Mouse (Mus musculus): ENCODE measurements around the gene Foxd1. TPM values are rescaled to one million over a fixed set of nuclear protein-coding genes. Genes with fewer than 3 reads are reported as not detected.

Foxd1 gene
- total RNA-seq, 2 experiments from 2014 or later, result 0.69 to 1.2 TPM

DNA sequence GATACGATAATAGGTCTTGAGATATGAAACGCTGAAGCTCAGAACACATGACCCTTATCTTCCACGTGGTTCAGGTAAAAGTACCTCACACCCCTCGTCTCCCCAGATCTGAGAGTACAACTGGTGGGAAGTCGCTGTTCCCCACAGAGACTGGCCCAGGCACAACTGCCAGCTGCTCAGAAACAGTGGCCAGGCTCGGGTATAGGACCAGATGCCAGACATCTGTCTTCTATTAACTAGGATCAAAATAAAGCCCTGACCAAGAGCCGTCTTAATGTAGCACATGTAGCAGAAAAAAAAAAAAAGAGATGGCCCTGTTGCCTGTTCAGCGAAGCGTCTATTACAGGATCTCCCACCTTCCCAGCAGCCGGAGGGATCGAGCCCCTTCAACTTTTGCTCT lies 29.0 kb upstream of the Foxd1 start:
- TF ChIP-seq CTCF (conservative IDR thresholded peaks at IDR 0.05), result no peak
- no peak overlapping the region for H3K27ac ChIP-seq

DNA sequence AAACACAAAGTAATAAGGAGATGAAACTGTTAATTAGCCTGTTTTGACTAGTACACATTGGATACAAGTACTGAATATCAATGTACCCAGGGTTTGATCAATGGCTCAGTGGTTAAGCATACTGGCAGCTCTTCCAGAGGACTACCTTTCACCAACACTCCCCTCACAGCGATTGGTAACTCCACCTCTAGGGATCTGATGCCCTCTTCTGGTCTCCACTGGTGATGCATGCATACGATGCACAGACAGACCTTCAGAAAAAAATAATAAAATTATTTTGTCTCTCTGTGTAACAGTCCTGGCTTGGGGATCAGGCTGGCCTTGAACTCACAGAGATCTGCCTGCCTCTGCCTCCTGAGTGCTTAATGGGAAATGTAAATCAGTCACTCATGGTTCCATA lies 21.9 kb upstream of the Foxd1 start:
- TF ChIP-seq CTCF (conservative IDR thresholded peaks at IDR 0.05), result peak; percentile 77
- H3K27ac ChIP-seq, result no peak overlapping the region
- DNase-seq (ENCODE audit: low spot score in 2 of 2), result peak in 1 of 2 experiments; percentile 55
- H3K4me3 ChIP-seq, result no peak overlapping the region

More for the DNA sequence above, 29.0 kb upstream of the Foxd1 start:
- no peak for DNase-seq (ENCODE audit: low spot score in 2 of 2)
- H3K4me3 ChIP-seq, result no peak overlapping the region

DNA sequence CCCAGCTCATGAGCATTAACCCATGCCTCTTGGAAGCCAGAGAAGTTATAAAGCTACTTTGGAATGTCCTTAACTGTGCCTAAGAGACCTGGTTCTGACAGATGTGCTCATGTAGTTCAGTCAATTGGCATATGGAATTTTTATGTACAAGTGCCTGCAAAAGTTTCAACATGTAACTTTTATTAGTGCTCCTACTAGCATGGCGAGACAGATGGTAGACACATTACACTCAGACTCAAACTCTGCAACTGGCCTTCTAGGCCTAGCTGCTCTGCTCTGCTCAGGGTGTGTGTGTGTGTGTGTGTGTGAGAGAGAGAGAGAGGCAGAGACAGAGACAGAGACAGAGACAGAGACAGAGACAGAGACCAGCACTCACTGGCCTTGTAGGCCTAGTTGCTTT lies 17.8 kb upstream of the Foxd1 start:
- no peak for DNase-seq (ENCODE audit: low spot score in 2 of 2)
- TF ChIP-seq CTCF (conservative IDR thresholded peaks at IDR 0.05), result no peak
- H3K27ac ChIP-seq, result no peak overlapping the region
- H3K4me3 ChIP-seq, result no peak overlapping the region

DNA sequence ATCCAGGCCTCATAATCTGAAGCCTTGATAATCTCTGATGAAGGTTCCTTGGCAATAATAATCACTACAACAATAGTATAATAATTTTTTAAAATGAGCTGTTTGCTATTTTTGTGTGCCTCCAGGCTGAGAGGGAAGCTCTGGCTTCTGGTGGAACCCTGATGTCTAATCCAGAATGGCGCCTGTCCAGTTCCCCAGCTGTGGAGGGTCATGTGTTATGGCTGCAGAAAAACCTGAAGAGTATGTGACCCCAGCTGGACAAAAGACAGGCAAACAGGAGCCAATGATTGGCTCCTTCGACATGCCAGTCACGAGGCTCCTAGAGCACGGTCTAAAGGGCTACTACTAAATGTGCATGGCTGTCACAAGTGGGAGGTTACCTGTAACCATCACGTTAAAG lies 13.5 kb upstream of the Foxd1 start:
- no peak for TF ChIP-seq CTCF (conservative IDR thresholded peaks at IDR 0.05)

DNA sequence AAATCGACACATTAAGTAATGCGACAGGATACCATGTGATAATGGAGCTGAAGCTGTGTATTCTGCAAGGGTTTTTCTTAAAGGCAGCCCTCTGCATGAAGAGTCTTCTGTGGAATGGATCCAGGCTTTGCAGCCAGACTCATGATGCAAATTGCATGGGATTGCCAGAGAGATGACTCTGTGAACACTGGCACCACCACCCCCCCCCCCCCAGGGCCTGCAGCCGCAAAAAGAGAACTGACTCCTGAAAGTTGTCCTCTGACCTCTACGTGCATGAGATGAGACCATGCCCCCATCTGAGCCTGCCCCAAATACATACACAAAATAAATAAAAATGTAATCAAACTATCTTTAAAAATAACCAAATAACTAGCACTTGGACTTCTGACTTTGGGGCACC lies 4.6 kb upstream of the Foxd1 start:
- Histone ChIP-seq H3K4me3 (no peak overlapping the region), H3K27ac (no peak overlapping the region)
- TF ChIP-seq CTCF (conservative IDR thresholded peaks at IDR 0.05), result no peak
- DNase-seq (ENCODE audit: low spot score in 2 of 2), result no peak

More for the DNA sequence above, 13.5 kb upstream of the Foxd1 start:
- Histone ChIP-seq H3K4me3 (no peak overlapping the region), H3K27ac (no peak overlapping the region)
- no peak for DNase-seq (ENCODE audit: low spot score in 2 of 2)

DNA sequence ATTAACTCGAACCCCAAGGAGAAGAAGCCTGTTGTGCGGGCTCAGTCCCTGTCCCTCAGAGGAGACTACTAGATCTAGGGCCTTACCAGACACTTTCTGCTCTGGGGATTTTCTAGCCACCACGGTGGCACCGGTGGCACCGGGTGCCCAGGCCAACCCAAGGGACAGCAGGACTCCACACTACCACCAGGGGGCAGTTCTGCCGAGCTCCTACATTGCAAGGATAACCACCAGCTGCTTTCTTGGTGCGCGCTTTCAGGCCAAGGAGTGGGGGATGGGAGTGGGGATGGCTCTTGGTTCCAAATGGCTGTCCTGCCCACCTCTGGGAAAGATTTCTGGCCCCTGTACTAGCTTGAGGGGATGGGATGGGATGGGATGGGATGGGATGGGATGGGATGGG lies 2.5 kb upstream of the Foxd1 start:
- Histone ChIP-seq H3K27ac (no peak overlapping the region), H3K4me3 (no peak overlapping the region)
- DNase-seq (ENCODE audit: low spot score in 2 of 2), result no peak
- peak; percentile 64 for TF ChIP-seq CTCF (conservative IDR thresholded peaks at IDR 0.05)

DNA sequence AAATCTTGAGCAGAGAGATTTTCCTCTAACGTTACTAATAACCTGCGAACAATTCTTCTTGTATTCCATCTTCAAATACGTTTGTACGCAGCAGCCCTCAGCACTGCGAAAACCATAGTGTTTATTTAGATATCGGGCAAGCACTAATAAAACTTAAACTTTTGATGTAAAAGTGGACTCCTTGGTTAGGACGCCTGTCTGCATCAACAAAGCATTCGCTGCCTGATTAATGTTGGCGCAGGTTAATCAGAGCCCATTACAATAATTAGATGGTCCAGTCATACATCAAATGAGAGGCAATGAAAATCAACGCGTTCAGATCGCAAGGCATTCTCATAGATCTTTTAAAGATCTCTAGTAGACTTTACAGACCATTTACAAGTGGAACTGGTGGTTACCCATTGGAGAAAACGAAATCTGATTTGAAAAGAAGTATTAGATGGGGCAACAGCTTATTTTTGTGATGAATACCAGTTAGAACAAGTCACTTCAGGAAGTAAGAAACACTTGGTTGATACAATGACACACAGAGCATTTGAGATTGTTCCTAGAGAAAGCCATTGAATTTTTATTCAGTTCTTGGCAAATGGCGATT lies 1.6 kb upstream of the Foxd1 start:
- H3K4me3 ChIP-seq, result no peak overlapping the region
- TF ChIP-seq CTCF (conservative IDR thresholded peaks at IDR 0.05), result no peak
- H3K27ac ChIP-seq, result no peak overlapping the region
- DNase-seq (ENCODE audit: low spot score in 2 of 2), result no peak

DNA sequence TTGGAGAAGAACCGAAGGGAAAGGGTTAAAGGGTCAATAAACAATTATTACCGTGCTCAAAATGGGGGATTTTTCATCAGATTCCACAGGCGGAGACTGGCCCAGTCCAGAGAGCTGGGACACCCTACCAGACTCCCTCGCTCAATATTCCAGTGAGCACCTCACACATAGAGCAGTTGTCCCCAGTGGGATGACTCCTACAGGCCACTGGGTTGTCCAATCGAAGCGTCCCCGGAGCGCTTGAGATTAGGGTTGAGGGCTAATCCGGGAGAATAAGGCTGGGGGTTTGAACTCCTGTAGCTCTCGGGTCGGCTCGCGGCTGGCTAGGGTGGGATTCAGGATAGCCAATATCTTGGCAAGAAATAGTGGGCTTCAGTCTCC lies 343 bp upstream of the Foxd1 start:
- TF ChIP-seq CTCF (conservative IDR thresholded peaks at IDR 0.05), result no peak
- no peak for DNase-seq (ENCODE audit: low spot score in 2 of 2)
- H3K4me3 ChIP-seq, result peak overlapping the region; percentile 35; the same call in 1 of the 2 replicates
- no peak overlapping the region for H3K27ac ChIP-seq

DNA sequence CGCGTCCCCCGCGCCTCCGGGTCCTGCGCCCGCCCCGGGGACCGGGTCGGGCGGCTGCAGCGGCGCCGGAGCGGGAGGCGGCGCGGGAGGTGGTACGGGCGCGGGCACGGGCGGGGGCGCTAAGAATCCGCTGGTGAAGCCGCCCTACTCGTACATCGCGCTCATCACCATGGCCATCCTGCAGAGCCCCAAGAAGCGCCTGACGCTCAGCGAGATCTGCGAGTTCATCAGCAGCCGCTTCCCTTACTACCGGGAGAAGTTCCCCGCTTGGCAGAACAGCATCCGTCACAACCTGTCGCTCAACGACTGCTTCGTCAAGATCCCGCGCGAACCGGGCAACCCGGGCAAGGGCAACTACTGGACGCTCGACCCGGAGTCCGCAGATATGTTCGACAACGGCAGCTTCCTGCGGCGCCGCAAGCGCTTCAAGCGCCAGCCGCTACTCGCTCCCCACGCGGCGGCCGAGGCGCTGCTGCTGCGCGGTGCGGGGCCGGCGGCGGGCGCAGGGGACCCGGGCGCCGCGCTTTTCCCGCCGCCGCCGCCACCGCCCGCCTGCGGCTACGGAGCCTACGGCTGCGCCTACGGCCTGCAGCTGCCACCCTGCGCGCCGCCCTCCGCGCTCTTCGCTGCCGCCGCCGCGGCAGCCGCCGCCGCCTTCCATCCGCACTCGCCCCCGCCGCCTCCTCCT lies 973 bp downstream of the Foxd1 start:
- no peak for DNase-seq (ENCODE audit: low spot score in 2 of 2)

DNA sequence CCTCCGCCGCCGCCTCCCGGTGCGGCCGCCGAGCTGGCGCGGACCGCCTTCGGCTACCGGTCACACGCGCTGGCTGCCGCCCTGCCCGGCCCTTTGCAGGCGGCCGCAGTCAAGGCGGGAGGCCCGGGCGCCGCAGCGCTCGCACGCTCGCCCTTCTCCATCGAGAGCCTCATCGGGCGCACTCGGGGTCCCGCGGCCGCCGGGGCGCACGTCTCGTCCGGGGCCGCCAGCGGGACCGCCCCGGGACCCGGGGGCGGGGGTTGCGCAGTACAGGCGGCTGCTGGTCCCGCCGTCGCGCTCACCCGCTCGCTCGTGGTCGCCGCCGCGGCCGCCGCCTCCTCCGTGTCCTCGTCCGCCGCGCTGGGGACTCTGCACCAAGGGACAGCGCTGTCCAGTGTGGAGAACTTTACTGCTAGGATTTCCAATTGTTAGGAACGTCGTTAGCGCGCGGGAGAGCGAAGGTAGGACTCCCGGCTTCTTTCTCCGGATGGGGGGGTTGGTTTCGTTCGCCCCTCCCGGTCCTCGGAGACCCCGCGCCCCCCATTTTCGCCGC lies 1.6 kb downstream of the Foxd1 start:
- H3K27ac ChIP-seq, result no peak overlapping the region
- TF ChIP-seq CTCF (conservative IDR thresholded peaks at IDR 0.05), result no peak
- H3K4me3 ChIP-seq, result no peak overlapping the region; the same call in 1 of the 2 replicates
- no peak for DNase-seq (ENCODE audit: low spot score in 2 of 2)

More for the DNA sequence above, 973 bp downstream of the Foxd1 start:
- peak overlapping the region; percentile 27; the same call in 1 of the 2 replicates for H3K4me3 ChIP-seq
- H3K27ac ChIP-seq, result no peak overlapping the region
- no peak for TF ChIP-seq CTCF (conservative IDR thresholded peaks at IDR 0.05)

DNA sequence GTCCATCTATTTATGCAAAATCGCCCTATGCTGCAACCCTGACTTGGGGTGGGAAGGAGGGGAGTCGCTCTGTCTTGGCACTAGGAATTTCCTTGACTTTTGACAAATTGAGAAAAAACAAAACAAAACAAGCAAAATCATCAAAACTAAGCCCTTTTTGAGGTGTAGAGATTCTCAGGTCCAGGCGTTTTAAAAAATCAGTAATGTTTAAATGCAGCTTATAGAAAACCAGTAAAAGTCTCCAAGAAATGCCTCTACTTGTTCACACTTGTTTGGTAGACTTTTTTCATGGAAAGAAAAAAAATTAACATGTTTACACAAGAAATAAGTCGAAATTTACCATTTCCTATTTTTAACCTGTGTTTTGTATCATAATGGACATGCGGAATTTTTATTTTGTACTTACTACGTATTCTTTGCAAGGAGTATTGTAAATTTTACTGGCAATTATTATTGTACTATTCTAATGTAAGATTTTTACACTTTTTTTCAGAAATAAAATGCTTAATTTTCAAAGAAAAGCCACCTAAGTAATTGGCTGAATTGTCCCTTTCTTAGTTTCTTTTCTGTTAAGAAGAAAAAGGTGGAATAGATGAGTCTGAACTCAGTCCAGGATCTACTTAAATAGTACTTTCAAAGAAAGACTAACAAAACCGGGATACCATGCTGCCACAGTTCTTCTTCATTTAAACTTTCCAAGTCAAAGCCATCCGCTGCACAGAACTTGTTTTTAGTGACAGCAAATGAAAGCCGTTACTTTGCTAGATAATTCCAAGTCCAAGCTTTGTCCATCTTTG lies 2.3 kb downstream of the Foxd1 start:
- no peak for DNase-seq (ENCODE audit: low spot score in 2 of 2)
- H3K4me3 ChIP-seq, result no peak overlapping the region; the same call in 1 of the 2 replicates
- H3K27ac ChIP-seq, result no peak overlapping the region
- TF ChIP-seq CTCF (conservative IDR thresholded peaks at IDR 0.05), result no peak

DNA sequence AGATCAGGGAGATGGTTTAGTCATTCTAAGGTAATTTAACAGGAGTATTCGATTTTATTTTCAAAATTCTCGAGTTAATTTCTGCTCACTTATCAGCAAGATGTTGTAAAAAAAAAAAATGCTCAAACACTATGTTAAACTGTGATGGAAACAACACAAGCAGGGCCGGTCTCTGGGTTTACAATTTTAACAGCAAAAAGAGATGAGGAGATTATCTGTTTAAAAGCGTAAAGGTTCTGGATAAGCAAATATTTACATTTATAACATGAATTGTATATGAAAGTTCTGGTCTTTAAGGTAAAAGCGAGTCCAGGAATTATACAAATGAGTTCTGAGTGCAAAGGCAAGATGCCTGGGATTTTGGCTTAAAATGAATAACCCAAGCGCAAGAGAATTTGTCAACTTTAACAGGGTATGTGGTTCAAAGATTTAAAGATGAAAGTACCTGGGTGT lies 3.0 kb downstream of the Foxd1 start:
- no peak for DNase-seq (ENCODE audit: low spot score in 2 of 2)
- no peak overlapping the region; the same call in 1 of the 2 replicates for H3K4me3 ChIP-seq
- no peak overlapping the region for H3K27ac ChIP-seq
- no peak for TF ChIP-seq CTCF (conservative IDR thresholded peaks at IDR 0.05)

All from layer of hippocampus, adult 2 months (tissue).